Mouse (Mus musculus) R1 (cell line): ENCODE measurements around the gene Ube2g1.

Source experiments
- DNase-seq: peaks from one replicate; pipeline ENCODE4 v3.0.0-alpha.2; 2018; ENCODE audit warnings: low read depth, low spot score

Ube2g1 gene

GRCm38 (mm10) chr11:72597780-72598179 is 9.3 kb upstream of the Ube2g1 start:
- DNase-seq, result no peak

- DNase-seq, result peak; percentile 84
These were observed 487 bp downstream of the Ube2g1 start for GRCm38 (mm10) chr11:72607469-72608070.

- DNase-seq, result peak; percentile 99
These were observed 1.1 kb downstream of the Ube2g1 start for GRCm38 (mm10) chr11:72608071-72608679.

- DNase-seq, result no peak
These were observed 2.2 kb downstream of the Ube2g1 start for GRCm38 (mm10) chr11:72609242-72609641.

- DNase-seq, result peak; percentile 57
These were observed 7.3 kb downstream of the Ube2g1 start for GRCm38 (mm10) chr11:72614336-72614735.

GRCm38 (mm10) chr11:72615931-72616330 is 8.8 kb downstream of the Ube2g1 start:
- peak; percentile 64 for DNase-seq

GRCm38 (mm10) chr11:72618476-72618875 is 11.4 kb downstream of the Ube2g1 start:
- no peak for DNase-seq

- DNase-seq, result peak; percentile 89
These were observed 35.6 kb downstream of the Ube2g1 start for GRCm38 (mm10) chr11:72642730-72643129.

- DNase-seq, result no peak
These were observed 38.3 kb downstream of the Ube2g1 start for GRCm38 (mm10) chr11:72645386-72645785.

- DNase-seq, result no peak
These were observed 43.3 kb downstream of the Ube2g1 start for GRCm38 (mm10) chr11:72650347-72650746.

GRCm38 (mm10) chr11:72659918-72660317 is 52.8 kb downstream of the Ube2g1 start:
- DNase-seq, result no peak

GRCm38 (mm10) chr11:72660359-72660758 is 53.3 kb downstream of the Ube2g1 start:
- no peak for DNase-seq

GRCm38 (mm10) chr11:72664641-72665040 is 57.6 kb downstream of the Ube2g1 start:
- no peak for DNase-seq

- no peak for DNase-seq
These were observed 63.6 kb downstream of the Ube2g1 start for GRCm38 (mm10) chr11:72670634-72671033.

GRCm38 (mm10) chr11:72671294-72671988 is 64.4 kb downstream of the Ube2g1 start:
- no peak for DNase-seq

GRCm38 (mm10) chr11:72672438-72672837 is 65.4 kb downstream of the Ube2g1 start:
- DNase-seq, result no peak

GRCm38 (mm10) chr11:72675280-72675679 is 68.2 kb downstream of the Ube2g1 start:
- DNase-seq, result no peak

- DNase-seq, result no peak
These were observed 73.6 kb downstream of the Ube2g1 start for GRCm38 (mm10) chr11:72680726-72681125.

- DNase-seq, result no peak
These were observed 76.3 kb downstream of the Ube2g1 start for GRCm38 (mm10) chr11:72683402-72683801.

- DNase-seq, result no peak
These were observed 79.6 kb downstream of the Ube2g1 start for GRCm38 (mm10) chr11:72686697-72687096.

GRCm38 (mm10) chr11:72688242-72688641 is 81.2 kb downstream of the Ube2g1 start:
- DNase-seq, result peak; percentile 50

GRCm38 (mm10) chr11:72689115-72689514 is 82.0 kb downstream of the Ube2g1 start:
- no peak for DNase-seq
